Mouse (Mus musculus) hematopoietic stem cell, adult 5-6 weeks (primary cell): ENCODE data around the gene Trpv5. TPM values are rescaled to one million over a fixed set of nuclear protein-coding genes. Genes with fewer than 3 reads are reported as not detected.

Experiments used
- ATAC-seq, 2 experiments: fragments of 125-278 bp in 1 of 2; replicated peaks in 1 of 2; 2 replicates each; pipeline ENCODE4 v1.8.0; 2016 to 2017; ENCODE audit warnings: inconsistent platforms in 2 of 2, mild to moderate bottlenecking in 2 of 2, moderate number of reproducible peaks in 2 of 2, low read depth in 1 of 2, moderate TSS enrichment in 1 of 2; ENCODE audit not compliant: low FRiP score in 2 of 2, poor library complexity in 2 of 2, severe bottlenecking in 2 of 2, insufficient read depth in 1 of 2, low TSS enrichment in 1 of 2
- total RNA-seq: library from RNA; stranded (forward); fragments of 172-1452, 232-1000 nt; gene quantifications from 2 replicates; pipeline ENCODE4 v1.2.3, GENCODE M21; 2017

Trpv5 gene
- total RNA-seq, 1 experiment from 2014 or later: not detected

DNA sequence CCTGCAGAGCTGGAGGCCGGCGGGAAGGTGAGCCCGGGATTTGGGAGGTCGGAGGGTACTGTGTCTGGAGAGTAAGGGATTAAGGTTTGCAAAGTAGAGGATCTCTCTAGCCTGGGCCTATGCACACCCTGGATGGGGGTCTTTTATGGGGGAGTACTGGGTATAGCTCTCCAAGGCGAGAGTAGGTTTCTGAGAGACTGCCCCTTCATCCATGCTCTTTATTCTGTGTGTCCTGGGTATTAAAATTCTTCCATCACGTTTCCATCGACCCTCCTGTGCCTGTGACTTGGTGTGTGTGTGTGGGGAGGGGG is 74.8 kb downstream of the Trpv5 start:
- no peak for ATAC-seq

DNA sequence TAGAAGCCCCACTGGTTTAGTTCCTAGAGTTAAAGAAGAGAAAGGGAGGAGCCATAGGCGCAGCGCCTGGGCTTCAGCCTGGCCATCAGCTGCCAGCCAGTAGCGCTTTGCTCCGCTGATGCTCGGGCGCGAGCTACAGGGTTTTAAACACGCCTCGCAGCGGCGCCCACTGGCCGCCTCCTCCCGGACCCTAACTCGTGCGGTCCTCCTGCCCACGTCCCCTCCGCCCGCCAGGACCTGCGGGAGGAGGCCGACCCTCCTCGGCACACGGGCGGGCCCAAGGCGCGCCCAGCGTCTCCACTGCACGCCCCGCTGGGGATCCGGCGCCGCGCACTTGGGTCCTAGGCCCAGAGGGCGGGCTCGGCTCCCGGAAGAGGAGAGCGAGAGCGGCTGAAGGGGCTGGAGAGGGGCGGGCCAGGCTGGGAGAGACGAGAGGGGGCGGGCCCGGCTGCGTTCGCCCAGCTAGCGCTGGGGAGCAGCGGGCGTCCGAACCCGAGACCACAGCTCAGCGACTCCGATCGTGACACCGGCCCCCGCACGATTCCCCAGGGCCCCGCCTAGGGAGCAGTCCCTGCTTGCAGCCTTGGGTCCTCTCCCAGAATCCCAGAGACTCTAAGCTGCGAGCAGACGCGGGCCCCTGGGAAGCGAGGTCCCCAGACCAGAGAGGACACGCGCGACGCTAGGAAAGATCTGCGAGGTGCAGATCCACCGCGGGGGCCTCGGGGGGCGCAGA is 75.3 kb downstream of the Trpv5 start, which contains the start of gene Ephb6:
TSS of gene Ephb6 (plus strand) at position 422 of the 733 bp plus-strand sequence.
- ATAC-seq: peak; percentile 87 to 88

DNA sequence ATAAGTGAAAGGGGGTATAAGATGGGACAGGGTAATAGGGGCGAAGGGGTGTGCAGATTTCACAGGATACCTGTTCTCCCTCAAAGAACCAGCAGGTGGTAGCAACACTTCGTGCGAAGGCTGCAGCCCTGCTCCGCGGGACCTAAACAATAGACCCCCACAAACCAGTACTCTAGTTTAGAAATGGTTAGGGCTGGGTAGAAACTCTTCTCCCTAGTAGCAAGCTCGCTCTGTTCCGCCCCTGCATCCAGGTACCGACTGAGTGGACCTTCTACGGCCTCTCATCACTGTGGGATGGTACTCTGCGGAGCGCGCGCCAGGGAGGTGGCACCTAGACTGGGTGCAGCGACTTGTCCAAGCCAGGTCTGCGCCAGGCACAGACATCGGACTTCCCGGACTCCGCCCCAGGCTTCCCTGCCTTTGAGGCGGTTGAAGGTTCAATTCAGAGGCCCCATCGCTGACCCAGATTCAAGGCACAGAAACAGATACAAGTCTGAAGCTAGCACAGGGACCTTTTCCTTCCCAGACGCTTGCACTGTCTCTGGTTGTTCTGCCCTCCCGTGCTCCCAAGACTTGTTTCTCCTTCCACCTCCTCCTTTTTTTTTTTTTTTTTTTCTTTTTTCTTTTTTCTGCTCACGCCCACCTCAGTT is 76.0 kb downstream of the Trpv5 start:
- ATAC-seq: peak; percentile 74 to 79

Other genes with a start within 250 kb of the Trpv5 start
- not detected in 2 replicates for gene Gm10334, start 234.6 kb downstream of the Trpv5 start, total RNA-seq
- gene Prss1, start 221.8 kb downstream of the Trpv5 start, total RNA-seq: not detected in 2 replicates
- not detected in 2 replicates for gene Prss2, start 159.0 kb downstream of the Trpv5 start, total RNA-seq
- gene Ephb6, start 75.3 kb downstream of the Trpv5 start, total RNA-seq: 10.7 and 17.9 TPM in 2 replicates
- gene Trpv6, start 44.4 kb downstream of the Trpv5 start, total RNA-seq: not detected in 2 replicates
- not detected in 2 replicates for gene Llcfc1, start 3.7 kb upstream of the Trpv5 start, total RNA-seq
- gene Kel, start 23.6 kb upstream of the Trpv5 start, total RNA-seq: 2.3 and 12.9 TPM in 2 replicates
- gene Olfr459, start 94.4 kb upstream of the Trpv5 start, total RNA-seq: not detected in 2 replicates
- gene Pip, start 166.8 kb upstream of the Trpv5 start, total RNA-seq: not detected in 2 replicates
- not detected in 2 replicates for gene Sval2, start 172.2 kb upstream of the Trpv5 start, total RNA-seq